Mouse (Mus musculus) erythroid progenitor cell, adult 5-6 weeks (primary cell): ENCODE results near the gene Fam167b. TPM values are rescaled to one million over a fixed set of nuclear protein-coding genes. Genes with fewer than 3 reads are reported as not detected.
A peak's percentile ranks its signal among the peaks of the same experiment; 100 is the strongest.
"Not testable (repeated sequence)": the region's sequence is repeated elsewhere in the genome, so short reads cannot be mapped to it uniquely, and the experiment has no call there.

Experiments
- ATAC-seq: replicated peaks from 2 replicates; pipeline ENCODE4 v1.8.0; 2016; ENCODE audit warnings: moderate number of reproducible peaks, mild to moderate bottlenecking, moderate TSS enrichment, inconsistent platforms; ENCODE audit not compliant: poor library complexity, low FRiP score, severe bottlenecking
- total RNA-seq, 2 experiments: library from RNA; stranded (forward) in 1 of 2; stranded (reverse) in 1 of 2; fragments of 150-400 nt in 1 of 2; fragments of 186-747, 209-891 nt in 1 of 2; gene quantifications; 2 replicates each; pipeline versions ENCODE4 v1.2.3 to v1.2.4; 2015 to 2017; ENCODE audit warnings: low replicate concordance in 2 of 2

Fam167b gene
- total RNA-seq, 2 experiments from 2014 or later = not detected

GRCm38 (mm10) chr4:129568366-129568765 is 10.0 kb downstream of the Fam167b start:
- ATAC-seq = no peak

DNA sequence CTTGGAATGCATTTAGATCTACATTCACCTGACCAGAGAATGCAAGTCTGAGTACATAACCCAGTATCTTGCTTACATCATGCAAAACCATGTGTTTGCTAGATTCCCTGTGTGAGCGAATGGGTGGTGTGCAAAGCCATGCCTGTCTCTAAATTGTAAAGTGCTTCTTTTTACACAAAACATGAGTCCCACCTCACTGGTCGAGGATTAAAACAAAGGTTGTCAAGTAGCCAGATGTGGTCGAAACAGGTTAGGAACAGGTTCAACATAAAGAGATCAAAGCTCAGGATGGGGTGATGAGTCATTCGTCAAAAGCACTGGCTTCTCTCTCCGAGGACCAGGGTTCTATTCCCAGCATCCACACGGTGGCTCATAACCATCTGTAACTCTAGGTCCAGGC is 13.2 kb downstream of the Fam167b start:
- ATAC-seq = no peak

DNA sequence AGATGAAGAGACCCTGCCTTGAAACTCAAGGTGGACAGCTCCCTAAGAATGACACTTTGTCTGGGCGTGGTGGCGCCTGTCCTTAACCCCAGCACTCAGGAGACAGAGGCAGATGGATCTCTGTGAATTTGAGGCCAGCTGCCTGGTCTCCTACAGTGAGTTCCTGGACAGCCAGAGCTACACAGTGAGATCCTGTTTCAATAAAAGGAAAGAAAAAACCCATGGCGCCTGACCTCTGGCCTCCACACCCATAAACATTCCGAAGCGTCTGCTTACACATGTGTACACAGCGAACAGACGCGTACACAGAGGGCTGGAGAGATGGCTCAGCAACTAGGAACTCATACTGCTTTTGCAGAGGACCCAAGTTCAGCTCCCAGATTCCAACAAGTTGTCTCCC is 14.6 kb downstream of the Fam167b start:
- ATAC-seq = no peak

DNA sequence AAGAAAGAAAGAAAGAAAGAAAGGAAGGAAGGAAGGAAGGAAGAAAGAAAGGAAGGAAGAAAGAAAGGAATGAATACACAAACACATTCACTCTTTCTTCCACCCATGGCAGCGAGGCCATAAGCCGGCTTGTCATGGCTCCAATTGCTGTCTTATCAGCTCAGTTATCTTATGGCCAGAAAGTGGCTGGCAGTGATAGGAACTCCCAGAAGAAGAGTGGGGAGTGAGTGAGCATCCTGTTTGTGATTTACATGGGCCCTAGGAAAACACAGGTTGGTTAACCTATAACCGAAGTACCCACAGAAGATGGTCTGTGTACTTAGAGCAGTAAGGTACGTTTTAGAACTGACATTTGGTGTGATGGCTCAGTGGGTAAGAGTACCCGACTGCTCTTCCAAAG is 17.2 kb downstream of the Fam167b start:
- ATAC-seq = no peak

- no peak for ATAC-seq
Measured at GRCm38 (mm10) chr4:129558321-129558955, 19.9 kb downstream of the Fam167b start.

DNA sequence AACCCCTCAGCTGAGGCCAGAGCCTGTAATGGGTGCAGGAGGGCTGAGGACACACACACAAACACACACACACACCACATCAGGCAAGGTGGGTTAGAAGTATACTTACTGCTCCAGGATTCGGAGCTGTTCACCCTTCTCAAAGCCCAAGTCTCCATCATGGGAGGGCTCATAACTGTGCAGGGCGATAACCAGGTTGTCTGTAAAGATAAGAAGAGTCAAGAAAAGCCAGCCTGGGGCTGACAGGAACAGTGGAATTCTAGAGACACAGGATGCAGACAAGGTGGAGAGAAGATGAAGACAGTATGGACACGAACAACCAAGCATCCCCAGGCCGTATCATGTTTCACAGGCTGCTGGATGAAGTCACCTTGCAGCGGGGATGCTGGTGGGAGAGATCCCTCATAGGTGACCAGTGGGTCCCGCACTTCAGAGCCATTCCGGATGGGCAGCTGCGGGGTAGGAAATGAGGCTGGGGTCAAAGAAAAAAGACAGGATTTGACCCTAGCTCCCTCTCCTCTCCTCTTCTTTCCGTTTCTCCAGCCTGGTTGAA is 21.0 kb downstream of the Fam167b start:
- peak; percentile 79 for ATAC-seq

DNA sequence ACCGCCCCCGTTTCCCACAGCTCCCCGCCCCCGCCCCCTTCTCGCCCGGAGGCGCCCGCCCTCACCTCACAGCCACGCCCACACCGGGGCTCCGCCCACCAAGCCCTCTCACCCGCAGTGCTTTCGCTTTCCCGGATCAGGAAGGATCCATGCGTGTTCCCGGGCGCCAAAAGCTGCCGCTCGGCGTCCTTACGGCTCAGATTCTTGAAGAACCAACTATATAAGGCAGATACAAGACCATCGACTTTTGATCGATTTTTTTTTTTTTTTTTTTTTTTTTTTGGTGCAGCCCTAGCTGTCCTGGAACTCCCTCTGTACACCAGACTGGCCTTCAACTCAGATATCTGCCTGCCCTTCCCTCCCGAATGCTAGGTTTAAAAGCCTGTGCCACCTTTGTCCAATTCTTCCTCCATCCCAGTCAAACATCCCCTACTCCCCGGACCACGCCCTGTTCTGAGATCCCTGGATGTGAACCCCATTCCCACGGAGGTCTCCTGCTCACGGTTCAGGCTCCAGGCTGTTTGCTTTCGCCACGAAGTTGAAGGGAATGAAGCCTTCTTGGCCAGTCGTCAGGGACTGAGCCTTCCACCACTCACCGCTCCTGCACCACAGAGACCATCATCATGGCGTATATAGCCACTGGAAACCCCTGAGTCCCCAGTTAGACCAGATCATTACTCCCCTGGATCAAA is 21.7 kb downstream of the Fam167b start:
- ATAC-seq = peak; percentile 86

GRCm38 (mm10) chr4:129555862-129556531 is 22.4 kb downstream of the Fam167b start:
- ATAC-seq = 0 out of 2 replicates have a peak, but pooled peaks have one; percentile 28

GRCm38 (mm10) chr4:129555421-129555861 is 22.9 kb downstream of the Fam167b start:
- 0 out of 2 replicates have a peak, but pooled peaks have one; percentile 10 for ATAC-seq

- not testable (repeated sequence) for ATAC-seq
Measured at GRCm38 (mm10) chr4:129554512-129554911, 23.8 kb downstream of the Fam167b start.

DNA sequence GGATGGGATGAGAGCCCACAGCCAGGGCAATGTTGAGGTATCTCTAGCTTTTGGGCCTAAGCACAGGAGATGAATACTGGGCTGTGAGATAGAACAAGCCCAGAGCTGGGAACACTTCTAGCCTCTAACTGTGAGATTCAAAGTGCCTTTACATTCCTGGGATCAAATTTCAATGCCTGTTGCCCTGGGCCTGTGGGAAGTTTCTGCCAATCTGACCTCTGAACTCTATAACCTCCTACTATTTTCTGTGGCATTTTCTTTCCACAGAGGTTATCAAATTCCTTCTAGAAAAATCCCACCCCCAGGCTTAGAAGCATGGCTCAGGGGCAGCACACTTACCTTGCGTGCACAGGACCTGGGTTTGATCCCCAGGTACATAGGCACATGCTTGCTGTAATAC is 28.1 kb downstream of the Fam167b start:
- ATAC-seq = no peak

DNA sequence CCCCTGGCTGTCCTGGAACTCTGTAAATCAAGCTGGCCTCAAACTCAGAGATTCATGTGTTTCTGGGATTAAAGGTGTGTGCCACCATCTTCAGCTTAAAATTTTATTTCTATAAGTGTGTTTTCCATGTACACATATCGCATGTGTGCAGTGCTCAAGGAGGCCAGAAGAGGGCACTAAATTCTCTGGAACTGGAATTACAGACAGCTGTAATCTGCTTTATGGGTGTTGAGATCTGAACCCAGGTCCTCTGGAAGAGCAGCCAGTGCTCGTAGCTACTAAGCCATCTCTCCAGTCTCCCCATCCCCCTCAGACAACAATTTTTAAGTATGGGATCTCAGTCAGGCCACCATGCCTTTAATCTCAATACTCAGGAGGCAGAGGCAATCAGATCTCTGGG is 29.0 kb downstream of the Fam167b start:
- peak; percentile 73 for ATAC-seq

GRCm38 (mm10) chr4:129547631-129548030 is 30.7 kb downstream of the Fam167b start:
- ATAC-seq = not testable (repeated sequence)

- ATAC-seq = no peak
Measured at GRCm38 (mm10) chr4:129544106-129544505, 34.2 kb downstream of the Fam167b start.

DNA sequence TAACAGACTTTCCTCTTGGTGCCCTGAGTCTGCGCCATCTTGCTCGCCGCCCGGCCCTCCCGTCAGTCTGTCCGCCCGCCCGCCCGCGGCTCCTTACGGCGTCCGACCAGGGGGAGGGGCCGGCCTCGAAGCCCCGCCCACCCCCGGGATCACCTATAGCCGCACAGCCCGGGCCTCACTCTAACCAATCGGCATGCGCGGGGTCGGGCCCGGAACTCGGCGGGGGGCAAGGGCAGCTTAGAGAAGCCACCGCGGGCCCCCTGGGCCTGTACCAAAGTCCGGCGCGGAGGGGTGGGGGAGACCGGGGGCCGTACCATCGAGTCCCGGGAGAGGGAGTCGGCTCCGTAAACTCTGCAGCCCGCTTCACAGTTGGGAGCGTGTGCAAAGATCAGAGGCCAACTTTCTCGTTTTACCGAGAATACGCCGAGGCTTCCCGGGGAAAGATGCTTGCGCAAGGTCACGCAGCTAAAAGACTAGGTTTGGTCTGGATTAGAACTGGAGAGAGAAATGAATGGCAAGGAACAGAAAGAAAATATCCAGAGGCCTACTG is 35.7 kb downstream of the Fam167b start, which contains the start of gene Hdac1:
Gene Hdac1, minus strand, starts transcription at position 122 of the 550 bp plus-strand sequence.
- ATAC-seq = peak; percentile 92

GRCm38 (mm10) chr4:129541868-129542591 is 36.3 kb downstream of the Fam167b start:
- ATAC-seq = peak; percentile 36

- ATAC-seq = no peak
Measured at GRCm38 (mm10) chr4:129540012-129540411, 38.3 kb downstream of the Fam167b start.

DNA sequence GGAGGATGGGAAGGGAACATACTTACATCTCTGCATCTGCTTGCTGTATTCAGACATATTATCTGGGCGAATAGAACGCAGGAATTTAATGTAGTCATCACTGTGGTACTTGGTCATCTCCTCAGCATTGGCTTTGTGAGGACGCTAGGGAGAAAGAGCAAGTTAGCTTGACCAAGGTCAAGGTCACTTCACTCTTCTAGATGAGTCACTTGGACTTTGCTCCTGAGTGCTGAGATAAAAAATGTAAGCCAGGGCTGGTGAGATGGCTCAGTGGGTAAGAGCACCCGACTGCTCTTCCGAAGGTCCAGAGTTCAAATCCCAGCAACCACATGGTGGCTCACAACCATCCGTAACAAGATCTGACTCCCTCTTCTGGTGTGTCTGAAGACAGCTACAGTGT is 49.4 kb downstream of the Fam167b start:
- ATAC-seq = not testable (repeated sequence)
